In genomic region chr1:91413898-91414594, GRCm38 (mm10) we compare ENCODE assay signal across 8 mouse cellular contexts. TPM values are rescaled to one million over a fixed set of nuclear protein-coding genes. Genes with fewer than 3 reads are reported as not detected.
DNase-seq lines count a peak whose midpoint lies in the region; ATAC-seq and TF ChIP-seq lines count a peak whose summit lies in the region.

Gene Hes6, minus strand, starts transcription at chr1:91414038.

- dilution Hi-C loops in CH12.LX (cut with MboI; ENCODE audit: extremely low pct_ligation_motif_present, extremely low pct_unique_long_range_greater_than_20kb, low sequenced_read_pairs): no loop called here

- no peaks in the 10 kb centered on the region for H3K79me2 ChIP-seq in CH12.LX (replicated peaks; ENCODE audit: control insufficient read depth, extremely low read depth, insufficient read depth, poor library complexity, severe bottlenecking)

- peaks cover 14 to 36% of the 10 kb centered on the region in 2 experiments for H3K36me3 ChIP-seq in CH12.LX (replicated peaks in 1 of 2; ENCODE audit: control insufficient read depth in 1 of 2, insufficient read depth in 1 of 2, low read length in 1 of 2)
- peaks cover 7% of the 10 kb centered on the region; the same call in 1 of the 2 replicates for H3K36me3 ChIP-seq in forebrain, embryonic 12.5 days (replicated peaks)
- H3K36me3 ChIP-seq in lung, embryonic 14.5 days (ENCODE audit: insufficient read depth): peaks cover 16% of the 10 kb centered on the region

- ATAC-seq in forebrain, embryonic 12.5 days (ENCODE audit: low FRiP score): peak; percentile 73
- ATAC-seq in lung, embryonic 14.5 days (ENCODE audit: insufficient read depth): peak; percentile 32
- 0 out of 2 replicates have a peak, but pooled peaks have one; percentile 4 for ATAC-seq in neutrophil, adult 5-6 weeks (ENCODE audit: extremely low read depth, insufficient number of reproducible peaks, low FRiP score, poor library complexity, severe bottlenecking)

- no peak for TF ChIP-seq CTCF in CH12.LX (conservative IDR thresholded peaks at IDR 0.05 in 1 of 2, IDR thresholded peaks at IDR 0.05 in 1 of 2; ENCODE audit: low read depth in 2 of 2, low read length in 2 of 2)
- no peak for TF ChIP-seq CTCF in brain, embryonic 14.5 days (IDR thresholded peaks at IDR 0.05; ENCODE audit: borderline replicate concordance, extremely low read depth, insufficient read depth, insufficient read length)
- TF ChIP-seq CTCF in lung, embryonic 14.5 days (IDR thresholded peaks at IDR 0.05; ENCODE audit: low read depth): no peak

- in situ Hi-C loops in CH12.LX (cut with MboI; ENCODE audit: low pct_ligation_motif_present, low pct_unique_long_range_greater_than_20kb, low sequenced_read_pairs): no loop called here

- TF ChIP-seq RAD21 in CH12.LX (IDR thresholded peaks at IDR 0.05; ENCODE audit: low read depth, low read length): no peak

- peak within 1 kb of the TSS; percentile 80 for H3K9ac ChIP-seq in CH12.LX (ENCODE audit: insufficient read depth, low read depth)
- H3K9ac ChIP-seq in forebrain, embryonic 12.5 days: peak within 1 kb of the TSS; percentile 76
- peak within 1 kb of the TSS; percentile 80 for H3K9ac ChIP-seq in lung, embryonic 14.5 days

- no peak for DNase-seq in CH12.LX (ENCODE audit: extremely low read depth)
- peak; percentile 98 for DNase-seq in brain, embryonic 14.5 days (ENCODE audit: low read depth)
- peak; percentile 85 to 89 for DNase-seq in heart, postnatal 14 days
- DNase-seq in large intestine, adult 2 months (ENCODE audit: low read depth, low spot score): no peak
- peak; percentile 87 for DNase-seq in lung, embryonic 14.5 days
- peak; percentile 40 to 49 for DNase-seq in thymus, postnatal 10 days (ENCODE audit: low spot score in 2 of 2)

- no peaks in the 10 kb centered on the region for H3K9me3 ChIP-seq in CH12.LX (replicated peaks; ENCODE audit: low read length)
- H3K9me3 ChIP-seq in forebrain, embryonic 12.5 days: no peaks in the 10 kb centered on the region
- no peaks in the 10 kb centered on the region for H3K9me3 ChIP-seq in lung, embryonic 14.5 days (ENCODE audit: low read depth, low read length)

- no peaks in the 10 kb centered on the region for H3K27me3 ChIP-seq in CH12.LX (replicated peaks)
- no peaks in the 10 kb centered on the region for H3K27me3 ChIP-seq in forebrain, embryonic 12.5 days
- H3K27me3 ChIP-seq in lung, embryonic 14.5 days (ENCODE audit: insufficient read depth, low read length): no peaks in the 10 kb centered on the region

- peaks cover 9 to 25% of the 10 kb centered on the region in 2 experiments for H3K4me1 ChIP-seq in CH12.LX (ENCODE audit: control insufficient read depth in 1 of 2, insufficient read depth in 2 of 2)
- peaks cover 55% of the 10 kb centered on the region for H3K4me1 ChIP-seq in forebrain, embryonic 12.5 days
- peaks cover 18% of the 10 kb centered on the region for H3K4me1 ChIP-seq in lung, embryonic 14.5 days (ENCODE audit: insufficient read depth)

- H3K27ac ChIP-seq in CH12.LX (ENCODE audit: insufficient read depth, low read depth): peak within 1 kb of the TSS; percentile 75
- peak within 1 kb of the TSS; percentile 95 for H3K27ac ChIP-seq in forebrain, embryonic 12.5 days
- H3K27ac ChIP-seq in lung, embryonic 14.5 days (ENCODE audit: low read depth): peak within 1 kb of the TSS; percentile 85

- under 1% methylated on average over 32 of the region's 39 CpGs for WGBS in forebrain, embryonic 12.5 days
- 1% methylated on average over 39 of the region's 39 CpGs for WGBS in large intestine, adult 2 months
- under 1% methylated on average over 39 of the region's 39 CpGs for WGBS in lung, embryonic 14.5 days

- intact Hi-C loops in heart, postnatal 14 days (cut with DNase I): no loop called here

- 0 out of 2 replicates have a peak, but pooled peaks have one; percentile 51 for TF ChIP-seq EP300 in CH12.LX (IDR thresholded peaks at IDR 0.05; ENCODE audit: low read length)

- peak; percentile 49; the same call in 1 of the 2 replicates for TF ChIP-seq POLR2A in CH12.LX (IDR thresholded peaks at IDR 0.05; ENCODE audit: low read depth, low read length)
- TF ChIP-seq POLR2A in brain, embryonic 14.5 days (IDR thresholded peaks at IDR 0.05; ENCODE audit: borderline replicate concordance, extremely low read depth, insufficient read depth, insufficient read length, poor library complexity, severe bottlenecking): 0 out of 2 replicates have a peak, but pooled peaks have one; percentile 16

- H3K4me2 ChIP-seq in CH12.LX (ENCODE audit: insufficient read depth, low read depth, poor library complexity, severe bottlenecking): peak within 1 kb of the TSS; percentile 68
- peak within 1 kb of the TSS; percentile 69 for H3K4me2 ChIP-seq in forebrain, embryonic 12.5 days
- peak within 1 kb of the TSS; percentile 98 for H3K4me2 ChIP-seq in lung, embryonic 14.5 days

- peak within 1 kb of the TSS; percentile 74 to 94 (median 91) for H3K4me3 ChIP-seq in CH12.LX (replicated peaks in 1 of 3; ENCODE audit: low read depth in 2 of 3, low read length in 2 of 3, poor library complexity in 1 of 3)
- peak within 1 kb of the TSS; percentile 79 for H3K4me3 ChIP-seq in forebrain, embryonic 12.5 days (replicated peaks)
- H3K4me3 ChIP-seq in lung, embryonic 14.5 days (ENCODE audit: low read depth, low read length): peak within 1 kb of the TSS; percentile 74

TF ChIP-seq in CH12.LX, 34 proteins besides CTCF, POLR2A, EP300 and RAD21:
- TF ChIP-seq ZMIZ1 (IDR thresholded peaks at IDR 0.05; ENCODE audit: low read depth, low read length) (no peak), ELF1 (IDR thresholded peaks at IDR 0.05; ENCODE audit: low read depth, low read length) (peak; percentile 64), ETS1 (conservative IDR thresholded peaks at IDR 0.05; ENCODE audit: low read depth, low read length) (peak; percentile 41; the same call in 1 of the 2 replicates), USF1 (IDR thresholded peaks at IDR 0.05; ENCODE audit: low read depth, low read length) (no peak), UBTF (IDR thresholded peaks at IDR 0.05; ENCODE audit: low read depth, low read length) (peak; percentile 71; the same call in 1 of the 2 replicates), CHD2 (IDR thresholded peaks at IDR 0.05; ENCODE audit: low read length) (no peak), CHD1 (IDR thresholded peaks at IDR 0.05; ENCODE audit: low read depth, low read length) (0 out of 2 replicates have a peak, but pooled peaks have one; percentile 48), MEF2A (IDR thresholded peaks at IDR 0.05; ENCODE audit: borderline replicate concordance, low read depth, low read length) (peak; percentile 81), HCFC1 (IDR thresholded peaks at IDR 0.05; ENCODE audit: low read depth, low read length) (0 out of 2 replicates have a peak, but pooled peaks have one; percentile 26), MXI1 (IDR thresholded peaks at IDR 0.05; ENCODE audit: low read depth, low read length) (peak; percentile 74; the same call in 1 of the 2 replicates), NRF1 (IDR thresholded peaks at IDR 0.05; ENCODE audit: low read depth, low read length) (0 out of 2 replicates have a peak, but pooled peaks have one; percentile 37), TCF12 (IDR thresholded peaks at IDR 0.05; ENCODE audit: low read depth, low read length) (peak; percentile 86), BHLHE40 (IDR thresholded peaks at IDR 0.05; ENCODE audit: low read depth, low read length) (peak; percentile 68), MAZ (IDR thresholded peaks at IDR 0.05; ENCODE audit: low read depth, low read length) (peak; percentile 67; the same call in 1 of the 2 replicates), JUN (IDR thresholded peaks at IDR 0.05; ENCODE audit: insufficient read depth, low read depth, low read length) (no peak), IRF4 (IDR thresholded peaks at IDR 0.05; ENCODE audit: low read depth, low read length) (no peak), MAX (IDR thresholded peaks at IDR 0.05; ENCODE audit: low read length) (peak; percentile 54; the same call in 1 of the 2 replicates), RCOR1 (conservative IDR thresholded peaks at IDR 0.05; ENCODE audit: low read depth, low read length) (no peak), KAT2A (IDR thresholded peaks at IDR 0.05; ENCODE audit: insufficient replicate concordance, low read length) (no peak), ZNF384 (IDR thresholded peaks at IDR 0.05; ENCODE audit: low read depth, low read length) (no peak), SIN3A (IDR thresholded peaks at IDR 0.05; ENCODE audit: low read length) (peak; percentile 68; the same call in 1 of the 2 replicates)
TF ChIP-seq in CH12.LX: peak in this region for 13.

RNA-seq across cellular contexts. Expression of gene Hes6, which starts in this region (rescaled TPM):
- total RNA-seq in CH12.LX (2012; rRNA removed): 25.7 and 32.7 TPM in 2 replicates
- total RNA-seq in CH12.LX (2014; rRNA removed): 14.6 and 15.4 TPM in 2 replicates
- 21.1 and 21.4 TPM in 2 replicates for polyA plus RNA-seq in CH12.LX (2012; ENCODE audit: insufficient read length, low read depth)
- polyA plus RNA-seq in brain, embryonic 14.5 days (2012; rRNA removed): 144 and 245 TPM in 2 replicates
- polyA plus RNA-seq in forebrain, embryonic 12.5 days (2016; fragmentation: Nextera tagmentation; extraction: Ambion mirVana): 295 and 297 TPM in 2 replicates
- total RNA-seq in heart, postnatal 14 days (2021): 10 to 100 TPM; 16.8 to 20.1 TPM
- 67.3 and 69.0 TPM in 2 replicates for polyA plus RNA-seq in large intestine, adult 2 months (2012; rRNA removed)
- polyA plus RNA-seq in lung, embryonic 14.5 days (2014; fragmentation: Nextera tagmentation; extraction: Ambion mirVana): 53.7 and 56.4 TPM in 2 replicates
- 19.1 and 25.7 TPM in 2 replicates for total RNA-seq in neutrophil, adult 5-6 weeks (2017)

Comparison
In these comparisons a context has a peak if more than half of its experiments do, and no peak if none do; other contexts are left out.
1. DNase-seq: peak in brain, embryonic 14.5 days (single experiment), heart, postnatal 14 days (2 of 2), lung, embryonic 14.5 days (single experiment) and thymus, postnatal 10 days (2 of 2); none in CH12.LX (single experiment) and large intestine, adult 2 months (single experiment).
2. ATAC-seq: peak in every context shown above with its lines; median percentile 73 in forebrain, embryonic 12.5 days; 32 in lung, embryonic 14.5 days; 4 in neutrophil, adult 5-6 weeks.
3. Peak in every context shown above with its lines, with median percentiles within 50 percentile points of each other: H3K27ac ChIP-seq, H3K4me2 ChIP-seq, H3K4me3 ChIP-seq and H3K9ac ChIP-seq.